Mouse (Mus musculus) limb, embryonic 10.5 days (tissue): Measurements from ENCODE around the gene Tbce. TPM values are rescaled to one million over a fixed set of nuclear protein-coding genes. Genes with fewer than 3 reads are reported as not detected.
"Not testable (repeated sequence)": the region's sequence is repeated elsewhere in the genome, so short reads cannot be mapped to it uniquely, and the experiment has no call there.

ENCODE experiments used
- DNase-seq: peaks from one replicate; pipeline ENCODE4 v3.0.0-alpha.2; 2017; ENCODE audit warnings: low spot score
- H3K27ac ChIP-seq: fragments of 300-500 bp; sonication (generic); 2 replicates; pipeline ENCODE4 v1.5.1; 2016; ENCODE audit warnings: mild to moderate bottlenecking
- H3K27me3 ChIP-seq: fragments of 300-500 bp; sonication (generic); 2 replicates; pipeline ENCODE4 v1.6.1; 2016; ENCODE audit warnings: low read depth, mild to moderate bottlenecking; ENCODE audit not compliant: poor library complexity, severe bottlenecking
- H3K36me3 ChIP-seq: fragments of 300-500 bp; sonication (generic); 2 replicates; pipeline ENCODE4 v1.6.1; 2016; ENCODE audit warnings: mild to moderate bottlenecking, moderate library complexity
- H3K4me1 ChIP-seq: fragments of 300-500 bp; sonication (generic); 2 replicates; pipeline ENCODE4 v1.6.1; 2016
- H3K4me3 ChIP-seq: fragments of 300-500 bp; sonication (generic); 2 replicates; pipeline ENCODE4 v1.5.1; 2016; ENCODE audit warnings: mild to moderate bottlenecking, moderate library complexity
- H3K9me3 ChIP-seq: fragments of 300-500 bp; sonication (generic); replicated peaks from 2 replicates; pipeline ENCODE4 v1.6.1; 2016; ENCODE audit warnings: mild to moderate bottlenecking
- WGBS: fragments of 180-500 bp; shearing (Covaris S2); methylation state at CpG from one replicate; pipeline ENCODE4 v1.1.7; 2016; 5-methylcytosine and 5-hydroxymethylcytosine counted together
- polyA plus RNA-seq: library from polyadenylated mRNA; unstranded; fragments of >200 nt; fragmentation: Nextera tagmentation; extraction: Ambion mirVana; gene quantifications from 2 replicates; pipeline ENCODE4 v1.2.1, GENCODE M21; 2016

Gene Tbce
- polyA plus RNA-seq, 1 experiment from 2014 or later = 54.3 TPM

GRCm38 (mm10) chr13:14021417-14021816 is 18.0 kb downstream of the Tbce start:
- 79% methylated on average over 11 of the region's 12 CpGs for WGBS
- H3K27ac ChIP-seq, H3K4me3 ChIP-seq, H3K4me1 ChIP-seq, DNase-seq, H3K9me3 ChIP-seq, H3K27me3 ChIP-seq: not testable (repeated sequence)
- peaks cover 41% of the 10 kb centered on the region for H3K36me3 ChIP-seq

- no peaks in the 10 kb centered on the region for H3K27me3 ChIP-seq
- H3K4me1 ChIP-seq = no peaks in the 10 kb centered on the region
- peaks cover 53% of the 10 kb centered on the region for H3K36me3 ChIP-seq
- H3K9me3 ChIP-seq = no peaks in the 10 kb centered on the region
- no peak overlapping the region for H3K4me3 ChIP-seq
- 95% methylated on average over 3 of the region's 3 CpGs for WGBS
- no peak for DNase-seq
- H3K27ac ChIP-seq = no peak overlapping the region
These were observed 20.6 kb downstream of the Tbce start for GRCm38 (mm10) chr13:14018852-14019251.

GRCm38 (mm10) chr13:14018283-14018682 is 21.2 kb downstream of the Tbce start:
- Histone ChIP-seq H3K4me3 (no peak overlapping the region), H3K9me3 (no peaks in the 10 kb centered on the region), H3K27ac (no peak overlapping the region), H3K27me3 (no peaks in the 10 kb centered on the region), H3K4me1 (no peaks in the 10 kb centered on the region), H3K36me3 (peaks cover 57% of the 10 kb centered on the region)
- no peak for DNase-seq

GRCm38 (mm10) chr13:14015609-14016008 is 23.8 kb downstream of the Tbce start:
- peaks cover 80% of the 10 kb centered on the region for H3K36me3 ChIP-seq
- 92% methylated on average over 6 of the region's 6 CpGs for WGBS
- H3K9me3 ChIP-seq = no peaks in the 10 kb centered on the region
- DNase-seq = no peak
- H3K27me3 ChIP-seq = no peaks in the 10 kb centered on the region
- H3K27ac ChIP-seq = no peak overlapping the region
- H3K4me1 ChIP-seq = no peaks in the 10 kb centered on the region
- no peak overlapping the region for H3K4me3 ChIP-seq

- no peak for DNase-seq
- WGBS = 96% methylated on average over 4 of the region's 4 CpGs
- Histone ChIP-seq H3K27me3 (no peaks in the 10 kb centered on the region), H3K4me1 (no peaks in the 10 kb centered on the region), H3K27ac (no peak overlapping the region), H3K9me3 (no peaks in the 10 kb centered on the region), H3K4me3 (no peak overlapping the region), H3K36me3 (peaks cover 84% of the 10 kb centered on the region)
These were observed 24.9 kb downstream of the Tbce start for GRCm38 (mm10) chr13:14014540-14014939.

GRCm38 (mm10) chr13:14014001-14014400 is 25.4 kb downstream of the Tbce start:
- Histone ChIP-seq H3K36me3 (peaks cover 84% of the 10 kb centered on the region), H3K4me1 (no peaks in the 10 kb centered on the region), H3K27me3 (no peaks in the 10 kb centered on the region), H3K4me3 (no peak overlapping the region), H3K27ac (no peak overlapping the region), H3K9me3 (no peaks in the 10 kb centered on the region)
- DNase-seq = no peak
- 96% methylated on average over 2 of the region's 2 CpGs for WGBS

- no peak for DNase-seq
- 95% methylated on average over 4 of the region's 4 CpGs for WGBS
- H3K27ac ChIP-seq = no peak overlapping the region
- H3K27me3 ChIP-seq = no peaks in the 10 kb centered on the region
- H3K9me3 ChIP-seq = no peaks in the 10 kb centered on the region
- no peaks in the 10 kb centered on the region for H3K4me1 ChIP-seq
- H3K4me3 ChIP-seq = no peak overlapping the region
- H3K36me3 ChIP-seq = peaks cover 72% of the 10 kb centered on the region
These were observed 27.9 kb downstream of the Tbce start for GRCm38 (mm10) chr13:14011454-14011995.

GRCm38 (mm10) chr13:14006056-14006455 is 33.4 kb downstream of the Tbce start:
- WGBS = 83% methylated on average over 2 of the region's 2 CpGs
- H3K4me3 ChIP-seq = no peak overlapping the region
- H3K27me3 ChIP-seq = no peaks in the 10 kb centered on the region
- H3K4me1 ChIP-seq = no peaks in the 10 kb centered on the region
- H3K36me3 ChIP-seq = peaks cover 80% of the 10 kb centered on the region
- no peaks in the 10 kb centered on the region for H3K9me3 ChIP-seq
- DNase-seq = no peak
- no peak overlapping the region for H3K27ac ChIP-seq

- Histone ChIP-seq H3K27ac (no peak overlapping the region), H3K9me3 (no peaks in the 10 kb centered on the region), H3K4me3 (no peak overlapping the region), H3K36me3 (peaks cover 85% of the 10 kb centered on the region), H3K27me3 (no peaks in the 10 kb centered on the region), H3K4me1 (no peaks in the 10 kb centered on the region)
- DNase-seq = no peak
- WGBS = 93% methylated on average over 5 of the region's 5 CpGs
These were observed 34.4 kb downstream of the Tbce start for GRCm38 (mm10) chr13:14004999-14005398.

- DNase-seq = no peak
- no peaks in the 10 kb centered on the region for H3K27me3 ChIP-seq
- H3K27ac ChIP-seq = no peak overlapping the region
- 87% methylated on average over 4 of the region's 4 CpGs for WGBS
- H3K4me1 ChIP-seq = no peaks in the 10 kb centered on the region
- no peak overlapping the region for H3K4me3 ChIP-seq
- peaks cover 85% of the 10 kb centered on the region for H3K36me3 ChIP-seq
- no peaks in the 10 kb centered on the region for H3K9me3 ChIP-seq
These were observed 35.4 kb downstream of the Tbce start for GRCm38 (mm10) chr13:14004086-14004485.

GRCm38 (mm10) chr13:14002706-14003105 is 36.7 kb downstream of the Tbce start:
- Histone ChIP-seq H3K27ac (no peak overlapping the region), H3K36me3 (peaks cover 92% of the 10 kb centered on the region), H3K27me3 (no peaks in the 10 kb centered on the region), H3K4me3 (no peak overlapping the region), H3K4me1 (no peaks in the 10 kb centered on the region), H3K9me3 (no peaks in the 10 kb centered on the region)
- WGBS = 91% methylated on average over 2 of the region's 2 CpGs
- DNase-seq = no peak

- no peaks in the 10 kb centered on the region for H3K27me3 ChIP-seq
- H3K9me3 ChIP-seq = no peaks in the 10 kb centered on the region
- H3K4me1 ChIP-seq = no peaks in the 10 kb centered on the region
- DNase-seq = no peak
- no peak overlapping the region for H3K4me3 ChIP-seq
- peaks cover 98% of the 10 kb centered on the region for H3K36me3 ChIP-seq
- 96% methylated on average over 5 of the region's 5 CpGs for WGBS
- no peak overlapping the region for H3K27ac ChIP-seq
These were observed 42.0 kb downstream of the Tbce start for GRCm38 (mm10) chr13:13997476-13997875.

- Histone ChIP-seq H3K4me3 (no peak overlapping the region), H3K9me3 (no peaks in the 10 kb centered on the region), H3K36me3 (peaks cover 88% of the 10 kb centered on the region), H3K27ac (no peak overlapping the region), H3K27me3 (no peaks in the 10 kb centered on the region), H3K4me1 (peaks cover 9% of the 10 kb centered on the region; the same call in 1 of the 2 replicates)
- 92% methylated on average over 5 of the region's 5 CpGs for WGBS
- no peak for DNase-seq
These were observed 44.4 kb downstream of the Tbce start for GRCm38 (mm10) chr13:13995046-13995445.

- Histone ChIP-seq H3K4me3 (no peak overlapping the region), H3K36me3 (peaks cover 77% of the 10 kb centered on the region), H3K27ac (no peak overlapping the region), H3K9me3 (no peaks in the 10 kb centered on the region), H3K4me1 (peaks cover 13% of the 10 kb centered on the region; the same call in 1 of the 2 replicates), H3K27me3 (no peaks in the 10 kb centered on the region)
- 83% methylated on average over 3 of the region's 3 CpGs for WGBS
- no peak for DNase-seq
These were observed 46.4 kb downstream of the Tbce start for GRCm38 (mm10) chr13:13993041-13993440.
